Mouse (Mus musculus) brown adipose tissue, adult 24 weeks (tissue): Measurements from ENCODE around the gene Acsl3. TPM values are rescaled to one million over a fixed set of nuclear protein-coding genes. Genes with fewer than 3 reads are reported as not detected.

Source experiments
- H3K27ac ChIP-seq: fragments of 200-500 bp; replicated peaks from 2 replicates; pipeline ENCODE4 v1.5.1; 2012; ENCODE audit warnings: low read depth, mild to moderate bottlenecking, low read length
- H3K4me1 ChIP-seq: fragments of 200-500 bp; 2 replicates; pipeline ENCODE4 v1.6.1; 2012; ENCODE audit warnings: low read length, mixed read lengths; ENCODE audit not compliant: control insufficient read depth, insufficient read depth, insufficient read length
- H3K4me3 ChIP-seq: fragments of 200-500 bp; 2 replicates; pipeline ENCODE4 v1.5.1; 2012; ENCODE audit warnings: low read depth, mild to moderate bottlenecking, low read length, moderate library complexity; ENCODE audit not compliant: insufficient read depth
- polyA plus RNA-seq: library from polyadenylated mRNA; stranded (reverse); fragments of >200 nt; gene quantifications from 2 replicates; pipeline ENCODE4 v1.2.4, GENCODE M21; 2012; ENCODE audit not compliant: missing spikeins, insufficient read depth, insufficient read length

Acsl3 gene
- polyA plus RNA-seq: 23.5 and 26.5 TPM in 2 replicates

GRCm38 (mm10) chr1:78657671-78658440 is at the start of gene Acsl3, which contains the start of gene Utp14b:
Gene Acsl3, plus strand, starts transcription at chr1:78657825.
Gene Utp14b, plus strand, starts transcription at chr1:78658038.
- H3K4me1 ChIP-seq: no peaks in the 10 kb centered on the region
- peak within 1 kb of the TSS; percentile 56 for H3K27ac ChIP-seq
- H3K4me3 ChIP-seq: peak within 1 kb of the TSS; percentile 94

DNA sequence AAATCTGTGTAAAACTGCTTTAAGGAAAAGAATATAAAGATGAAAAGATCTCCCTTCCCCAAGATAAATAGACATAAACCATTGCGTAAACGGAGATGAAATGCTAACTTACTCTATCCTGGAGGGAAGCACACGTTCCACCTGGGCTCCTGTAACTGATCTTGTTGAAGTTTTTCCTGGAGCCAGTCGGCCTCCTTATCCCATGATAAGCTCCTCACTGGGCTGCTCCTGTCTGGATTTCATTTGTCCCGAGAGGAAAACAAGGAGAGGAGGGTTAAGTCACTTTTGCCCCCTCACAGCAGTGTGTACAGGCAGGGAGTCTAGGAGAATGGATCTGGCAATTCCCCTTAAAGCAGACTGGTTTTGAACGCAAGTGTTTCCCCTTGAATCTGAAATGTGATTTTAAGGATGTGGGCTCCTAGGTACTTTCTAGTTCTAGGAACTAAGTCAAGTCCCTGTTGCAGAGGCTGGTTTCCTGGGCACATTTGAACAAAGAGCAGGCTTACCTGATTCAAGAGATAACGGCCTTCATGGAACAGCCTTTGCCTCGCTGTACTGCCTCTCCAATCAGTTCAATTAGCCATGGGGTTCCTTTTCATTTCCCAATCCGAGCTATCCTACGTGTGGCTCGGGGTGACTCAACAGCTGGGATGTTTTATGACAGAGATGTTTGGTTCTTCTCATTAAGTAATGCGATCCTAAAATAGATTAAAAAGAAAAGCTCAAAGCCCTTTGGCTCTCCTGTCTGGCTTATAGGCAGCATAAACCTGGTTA is 48.3 kb upstream of the Acsl3 start:
- no peak overlapping the region for H3K27ac ChIP-seq

DNA sequence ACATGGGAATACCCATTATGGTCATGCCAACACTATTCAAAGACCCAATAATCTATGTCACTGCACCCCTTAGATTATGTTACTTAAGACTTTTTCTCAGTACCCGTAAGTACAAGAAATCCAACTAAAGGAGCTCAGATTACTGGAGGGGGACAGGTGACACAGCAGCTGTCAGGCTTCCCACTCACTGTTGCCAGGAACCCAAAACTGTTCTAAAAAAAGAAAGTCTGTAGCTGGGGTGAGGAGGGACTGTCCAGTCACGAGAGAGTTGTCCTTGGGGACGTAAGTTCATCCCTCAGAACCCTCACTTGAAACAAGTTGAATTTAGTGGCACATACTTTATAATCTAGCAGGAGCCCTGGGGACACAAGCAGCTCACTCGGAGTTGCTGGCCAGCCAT is 46.6 kb upstream of the Acsl3 start:
- H3K4me1 ChIP-seq: no peaks in the 10 kb centered on the region
- no peak overlapping the region for H3K27ac ChIP-seq
- no peak overlapping the region for H3K4me3 ChIP-seq

More for the DNA sequence above, 48.3 kb upstream of the Acsl3 start:
- Histone ChIP-seq H3K4me1 (no peaks in the 10 kb centered on the region), H3K4me3 (no peak overlapping the region)

GRCm38 (mm10) chr1:78612959-78613358 is 44.7 kb upstream of the Acsl3 start:
- H3K4me1 ChIP-seq: no peaks in the 10 kb centered on the region
- no peak overlapping the region for H3K4me3 ChIP-seq
- no peak overlapping the region for H3K27ac ChIP-seq

GRCm38 (mm10) chr1:78624352-78624751 is 33.3 kb upstream of the Acsl3 start:
- Histone ChIP-seq H3K27ac (no peak overlapping the region), H3K4me1 (no peaks in the 10 kb centered on the region), H3K4me3 (no peak overlapping the region)

- no peaks in the 10 kb centered on the region for H3K4me1 ChIP-seq
- no peak overlapping the region for H3K4me3 ChIP-seq
- H3K27ac ChIP-seq: no peak overlapping the region
These were observed 23.1 kb upstream of the Acsl3 start for GRCm38 (mm10) chr1:78634486-78634885.

DNA sequence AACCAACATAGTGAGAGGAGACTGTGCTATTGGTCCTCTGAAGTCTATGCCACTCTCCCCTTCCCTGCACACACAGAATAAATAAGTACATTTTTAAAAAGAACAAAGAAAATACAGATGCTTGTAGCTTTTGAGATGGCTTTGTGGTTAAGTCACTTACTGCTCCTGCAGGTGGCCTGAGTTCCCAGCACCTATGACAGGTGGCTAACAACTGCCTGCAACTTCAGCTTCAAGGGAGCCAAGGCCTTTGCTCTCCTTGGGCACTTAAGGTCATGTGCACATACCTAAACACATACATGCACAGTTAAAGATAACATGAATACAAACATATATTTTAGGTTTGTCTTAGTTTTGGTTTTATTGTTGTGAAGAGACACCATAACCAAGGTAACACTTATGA is 16.8 kb upstream of the Acsl3 start:
- Histone ChIP-seq H3K4me3 (no peak overlapping the region), H3K4me1 (no peaks in the 10 kb centered on the region), H3K27ac (no peak overlapping the region)

DNA sequence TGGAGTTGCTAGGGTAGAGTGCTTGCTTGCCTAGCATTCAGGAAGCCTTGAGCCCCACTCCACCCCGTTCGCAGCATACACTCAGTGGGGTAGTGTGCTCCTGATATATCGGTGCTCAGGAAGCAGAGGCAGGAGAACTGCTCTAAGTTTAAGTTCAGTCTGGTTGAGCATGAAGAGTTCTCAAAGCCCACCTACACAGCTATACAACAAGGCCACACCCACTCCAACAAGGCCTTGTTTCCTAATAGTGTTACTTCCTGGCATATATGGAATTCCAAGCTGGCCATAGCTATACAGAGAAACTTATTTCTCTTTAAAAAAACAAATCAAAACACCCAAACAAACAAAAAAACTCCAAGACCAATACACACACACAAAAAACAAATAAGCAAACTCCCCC is 15.8 kb upstream of the Acsl3 start:
- no peak overlapping the region for H3K4me3 ChIP-seq
- H3K27ac ChIP-seq: no peak overlapping the region
- H3K4me1 ChIP-seq: no peaks in the 10 kb centered on the region

DNA sequence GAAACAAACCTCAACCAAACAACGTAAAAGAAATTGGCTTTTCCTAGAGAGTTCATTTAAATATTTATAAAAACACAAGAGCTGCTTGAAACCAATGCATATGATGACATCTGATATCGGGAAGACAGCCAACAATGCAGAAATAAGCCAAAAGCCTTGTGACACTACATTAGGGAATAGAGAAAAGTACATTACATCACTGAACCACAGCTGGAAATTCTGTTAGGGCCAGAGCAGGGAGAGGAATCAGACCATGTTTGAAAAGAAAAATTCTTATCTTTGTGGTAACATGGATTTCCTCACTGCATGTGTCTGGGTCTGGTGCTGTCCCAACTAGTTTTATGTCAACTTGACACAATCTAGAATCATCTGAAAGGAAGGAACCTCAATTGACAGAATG is 15.4 kb upstream of the Acsl3 start:
- no peaks in the 10 kb centered on the region for H3K4me1 ChIP-seq
- no peak overlapping the region for H3K4me3 ChIP-seq
- no peak overlapping the region for H3K27ac ChIP-seq

- Histone ChIP-seq H3K4me3 (no peak overlapping the region), H3K27ac (no peak overlapping the region), H3K4me1 (no peaks in the 10 kb centered on the region; the same call in 1 of the 2 replicates)
These were observed 10.2 kb upstream of the Acsl3 start for GRCm38 (mm10) chr1:78647317-78647885.

GRCm38 (mm10) chr1:78649269-78650061 is 8.2 kb upstream of the Acsl3 start:
- no peak overlapping the region for H3K27ac ChIP-seq
- no peak overlapping the region for H3K4me3 ChIP-seq
- no peaks in the 10 kb centered on the region; the same call in 1 of the 2 replicates for H3K4me1 ChIP-seq

GRCm38 (mm10) chr1:78656472-78656871 is 1.2 kb upstream of the Acsl3 start:
- H3K4me3 ChIP-seq: no peak overlapping the region
- H3K27ac ChIP-seq: 0 out of 2 replicates have a peak overlapping the region, but pooled peaks have one; percentile 8
- no peaks in the 10 kb centered on the region for H3K4me1 ChIP-seq

DNA sequence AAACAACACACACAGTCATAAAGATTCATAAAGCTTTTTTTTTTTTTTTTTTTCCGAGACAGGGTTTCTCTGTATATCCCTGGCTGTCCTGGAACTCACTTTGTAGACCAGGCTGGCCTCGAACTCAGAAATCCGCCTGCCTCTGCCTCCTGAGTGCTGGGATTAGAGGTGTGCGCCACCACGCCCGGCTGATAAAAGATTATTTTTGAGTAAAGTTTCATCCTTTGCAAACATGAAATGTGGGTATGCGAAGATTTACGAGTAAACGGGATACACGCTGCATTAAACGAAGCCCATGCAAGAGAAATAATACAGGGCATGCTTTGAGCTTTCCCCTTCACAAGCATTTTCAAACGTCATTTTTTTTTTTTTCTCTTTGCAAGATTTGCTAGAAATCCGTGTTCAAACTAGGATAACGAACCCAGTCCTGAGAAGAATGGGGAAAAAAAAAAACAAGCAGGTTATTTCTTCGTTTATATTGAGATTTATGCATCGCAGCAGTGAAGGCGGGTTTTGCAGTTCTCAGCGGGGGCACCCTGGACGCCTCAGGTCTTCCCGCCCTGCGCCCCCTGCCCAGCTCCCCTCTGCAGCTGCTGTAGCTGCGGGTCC is 500 bp upstream of the Acsl3 start:
- Histone ChIP-seq H3K27ac (no peak overlapping the region), H3K4me1 (no peaks in the 10 kb centered on the region), H3K4me3 (peak overlapping the region; percentile 49)

DNA sequence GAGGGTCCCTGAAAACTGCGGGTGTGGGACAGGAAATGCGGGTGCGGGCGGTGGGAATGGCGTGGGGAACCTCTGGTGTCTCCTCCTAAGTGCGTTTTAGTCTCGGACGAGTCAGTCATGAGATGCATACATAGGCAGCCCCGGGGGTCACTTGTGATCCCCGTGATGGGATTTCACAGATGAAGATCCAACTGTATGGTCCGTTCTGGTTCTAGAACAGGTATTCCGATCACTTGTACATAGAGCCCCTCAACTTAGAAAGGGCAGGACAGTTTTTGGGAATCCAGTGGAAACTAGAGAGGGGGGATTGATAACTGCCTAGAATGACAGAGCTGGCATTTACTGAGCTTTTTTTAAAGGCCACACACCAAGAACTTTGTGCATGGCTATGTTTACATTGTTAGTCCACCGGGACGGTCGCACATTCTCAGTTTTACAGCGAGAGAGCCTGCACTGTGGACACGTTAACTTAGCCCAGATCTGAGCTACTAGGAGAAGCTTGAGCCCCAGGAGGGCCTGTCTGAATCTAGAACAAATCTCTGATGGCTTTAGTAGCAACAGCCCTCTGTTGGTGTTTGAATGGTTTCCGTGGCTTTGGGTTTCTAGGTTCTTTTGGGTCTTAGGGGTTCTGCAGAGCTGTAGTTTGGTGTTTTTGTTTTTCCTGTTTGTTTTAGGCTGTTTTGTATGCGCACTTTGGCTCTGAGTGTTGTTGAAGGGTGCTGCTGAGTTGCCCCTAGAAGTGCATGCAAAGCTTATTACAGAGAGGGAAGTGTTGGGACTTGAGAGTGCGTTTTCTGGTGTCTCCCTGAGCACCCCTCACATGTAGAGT is 1.0 kb downstream of the Acsl3 start:
- peak overlapping the region; percentile 94 for H3K4me3 ChIP-seq
- no peaks in the 10 kb centered on the region for H3K4me1 ChIP-seq
- peak overlapping the region; percentile 56 for H3K27ac ChIP-seq
